Mouse (Mus musculus) testis, adult 2 months (tissue): ENCODE measurements around the gene 9330159F19Rik. TPM values are rescaled to one million over a fixed set of nuclear protein-coding genes. Genes with fewer than 3 reads are reported as not detected.

Experiments
- H3K27ac ChIP-seq: fragments of 200-500 bp; 2 replicates; pipeline ENCODE4 v1.5.1; 2012; ENCODE audit warnings: low read depth, low read length; ENCODE audit not compliant: control insufficient read depth, insufficient read depth
- H3K27me3 ChIP-seq: fragments of 200-500 bp; 2 replicates; pipeline ENCODE4 v1.6.1; 2012; ENCODE audit warnings: mild to moderate bottlenecking, low read length, moderate library complexity; ENCODE audit not compliant: control insufficient read depth, insufficient read depth
- H3K36me3 ChIP-seq: fragments of 200-500 bp; 2 replicates; pipeline ENCODE4 v1.6.1; 2012; ENCODE audit warnings: mild to moderate bottlenecking, low read length; ENCODE audit not compliant: control insufficient read depth, insufficient read depth
- H3K4me1 ChIP-seq: fragments of 200-500 bp; 2 replicates; pipeline ENCODE4 v1.6.1; 2012; ENCODE audit warnings: low read length; ENCODE audit not compliant: control insufficient read depth, insufficient read depth
- H3K4me3 ChIP-seq: fragments of 200-500 bp; 2 replicates; pipeline ENCODE4 v1.5.1; 2012; ENCODE audit warnings: low read depth, mild to moderate bottlenecking, low read length, moderate library complexity, mixed read lengths; ENCODE audit not compliant: control insufficient read depth
- CTCF ChIP-seq: fragments of 200-500 bp; IDR thresholded peaks from 2 replicates; pipeline ENCODE4 v1.5.1; 2012; ENCODE audit warnings: low read depth, mild to moderate bottlenecking, inconsistent platforms, low read length, moderate library complexity; ENCODE audit not compliant: control insufficient read depth, insufficient read depth, insufficient replicate concordance
- POLR2A ChIP-seq: fragments of 200-500 bp; IDR thresholded peaks from 2 replicates; pipeline ENCODE4 v1.6.1; 2012; ENCODE audit warnings: low read depth, mild to moderate bottlenecking, inconsistent platforms, low read length, moderate library complexity; ENCODE audit not compliant: control insufficient read depth
- polyA plus RNA-seq: library from polyadenylated mRNA; depleted of rRNA; stranded (reverse); fragments of >200 nt; gene quantifications from 2 replicates; pipeline ENCODE4 v1.2.3, GENCODE M21; 2012

The 9330159F19Rik gene
- polyA plus RNA-seq, 1 experiment = 0.09 TPM

DNA sequence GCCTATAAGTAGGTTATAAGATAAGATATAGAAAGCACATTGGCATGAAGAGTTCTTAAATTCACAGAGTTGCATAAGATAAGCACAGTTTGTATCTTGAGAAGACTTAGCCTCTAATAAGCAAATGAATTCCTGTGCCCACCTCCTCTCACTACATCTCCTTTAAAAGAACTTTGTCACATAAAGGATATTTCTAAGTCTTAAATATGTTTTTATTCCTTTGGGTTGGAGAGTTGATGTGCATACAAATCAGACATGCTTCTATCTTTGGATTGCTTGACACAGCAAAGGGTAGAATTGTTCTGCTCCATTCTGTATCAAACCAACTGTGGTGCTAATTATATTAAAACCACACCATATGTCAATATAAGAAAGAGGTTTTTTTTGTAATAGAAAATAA, 17.6 kb upstream of the 9330159F19Rik start:
- no peaks in the 10 kb centered on the region for H3K36me3 ChIP-seq

DNA sequence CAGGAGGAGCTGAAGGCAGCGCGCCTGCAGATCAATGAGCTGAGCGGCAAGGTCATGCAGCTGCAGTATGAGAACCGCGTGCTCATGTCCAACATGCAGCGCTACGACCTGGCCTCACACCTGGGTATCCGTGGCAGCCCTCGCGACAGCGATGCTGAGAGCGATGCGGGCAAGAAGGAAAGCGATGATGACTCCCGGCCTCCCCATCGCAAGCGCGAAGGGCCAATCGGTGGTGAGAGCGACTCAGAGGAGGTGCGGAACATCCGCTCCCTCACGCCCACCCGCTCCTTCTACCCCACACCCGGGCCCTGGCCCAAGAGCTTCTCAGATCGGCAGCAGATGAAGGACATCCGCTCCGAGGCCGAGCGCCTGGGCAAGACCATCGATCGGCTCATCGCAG, 14.6 kb upstream of the 9330159F19Rik start:
- Histone ChIP-seq H3K4me1 (peaks cover 9% of the 10 kb centered on the region), H3K36me3 (no peaks in the 10 kb centered on the region), H3K27me3 (no peaks in the 10 kb centered on the region), H3K4me3 (peak overlapping the region; percentile 63), H3K27ac (no peak overlapping the region)
- TF ChIP-seq POLR2A (no peak), CTCF (no peak)

More for the DNA sequence above, 17.6 kb upstream of the 9330159F19Rik start:
- Histone ChIP-seq H3K4me3 (no peak overlapping the region), H3K27ac (no peak overlapping the region), H3K4me1 (peaks cover 9% of the 10 kb centered on the region), H3K27me3 (no peaks in the 10 kb centered on the region)
- no peak for TF ChIP-seq CTCF
- TF ChIP-seq POLR2A = no peak

DNA sequence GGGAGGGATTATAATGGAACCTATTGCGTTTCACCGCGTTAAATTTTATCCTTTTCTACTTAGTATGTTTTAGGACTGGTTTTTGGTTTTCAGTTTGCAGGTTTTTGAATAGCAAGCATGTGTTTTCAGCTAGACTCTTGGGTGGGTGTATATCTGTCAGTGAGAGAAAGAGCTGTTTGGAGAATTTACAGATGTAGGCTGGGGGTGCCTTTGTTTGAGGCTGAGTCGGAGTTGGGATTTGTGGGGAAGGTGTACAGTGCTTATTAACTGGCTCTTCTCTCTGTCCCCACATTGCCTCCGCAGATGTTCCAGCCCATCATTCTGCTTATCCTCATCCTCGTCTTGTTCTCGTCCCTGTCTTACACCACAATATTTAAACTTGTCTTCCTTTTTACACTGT, 12.8 kb upstream of the 9330159F19Rik start, which contains the start of gene Gm49353:
Gene Gm49353, plus strand, starts transcription at position 313 of the 400 bp plus-strand sequence.
- no peaks in the 10 kb centered on the region for H3K36me3 ChIP-seq
- no peak within 1 kb of the TSS for H3K27ac ChIP-seq
- no peak for TF ChIP-seq POLR2A
- TF ChIP-seq CTCF = no peak

DNA sequence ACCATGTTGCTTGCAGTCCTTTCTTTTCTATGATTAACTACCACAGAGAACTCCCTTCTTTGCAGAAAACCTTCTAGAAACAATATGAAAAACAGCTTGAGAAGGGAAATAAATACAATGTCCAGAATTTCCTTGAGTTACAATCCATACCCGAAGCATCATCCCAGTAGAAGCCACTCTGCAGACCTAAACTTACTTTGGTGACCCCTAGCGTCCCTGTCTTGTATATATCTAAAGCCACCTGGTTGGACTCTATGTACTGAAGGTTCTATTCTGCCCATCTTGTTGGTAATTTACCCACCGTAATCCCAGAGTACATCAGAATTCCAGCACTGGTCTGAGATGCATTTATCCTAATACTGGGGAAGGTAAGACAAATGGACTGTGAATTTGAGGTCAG, 11.6 kb upstream of the 9330159F19Rik start:
- no peak for TF ChIP-seq POLR2A
- TF ChIP-seq CTCF = no peak
- H3K36me3 ChIP-seq = no peaks in the 10 kb centered on the region
- H3K4me3 ChIP-seq = no peak overlapping the region
- H3K4me1 ChIP-seq = peaks cover 9% of the 10 kb centered on the region
- no peak overlapping the region for H3K27ac ChIP-seq
- H3K27me3 ChIP-seq = no peaks in the 10 kb centered on the region

More for the DNA sequence above, 12.8 kb upstream of the 9330159F19Rik start, which contains the start of gene Gm49353:
- H3K4me3 ChIP-seq = no peak within 1 kb of the TSS
- peaks cover 9% of the 10 kb centered on the region for H3K4me1 ChIP-seq
- no peaks in the 10 kb centered on the region for H3K27me3 ChIP-seq

DNA sequence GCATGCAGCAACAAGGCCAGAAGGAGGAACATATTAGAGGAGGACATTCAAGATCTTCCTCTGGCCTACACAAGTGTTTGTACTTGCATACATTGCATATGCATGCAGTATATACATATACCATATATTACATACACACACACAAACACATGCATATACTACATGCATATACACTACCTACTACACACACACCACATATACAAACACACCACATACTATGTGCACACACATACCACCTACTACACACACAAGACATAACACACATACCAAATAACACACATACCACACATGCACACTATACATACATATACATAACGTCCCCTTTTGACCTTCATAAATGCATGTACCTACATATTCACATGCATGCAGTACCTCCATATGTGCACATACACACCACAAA, 10.8 kb upstream of the 9330159F19Rik start:
- TF ChIP-seq CTCF = no peak
- no peak for TF ChIP-seq POLR2A
- no peaks in the 10 kb centered on the region for H3K36me3 ChIP-seq
- H3K27me3 ChIP-seq = no peaks in the 10 kb centered on the region
- no peak overlapping the region for H3K4me3 ChIP-seq
- peaks cover 9% of the 10 kb centered on the region for H3K4me1 ChIP-seq
- H3K27ac ChIP-seq = no peak overlapping the region

DNA sequence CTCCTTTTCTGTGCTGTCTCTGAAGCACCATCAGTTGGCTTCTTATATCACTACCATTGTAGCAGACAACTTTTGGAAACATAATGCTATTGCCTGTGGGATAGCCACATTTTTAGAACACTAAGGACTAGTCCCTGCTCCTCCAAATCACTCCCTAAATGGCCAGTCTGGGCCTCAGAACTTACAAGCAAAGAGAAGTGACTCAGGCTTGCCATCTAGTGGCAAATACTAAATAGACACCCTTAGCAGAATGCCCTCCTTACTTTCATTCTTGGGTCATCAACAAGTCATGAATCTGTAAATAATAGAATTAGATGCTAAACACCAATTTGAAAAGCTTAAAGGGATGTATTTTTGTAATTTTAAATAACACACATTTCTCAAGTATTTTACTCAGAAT, 4.7 kb upstream of the 9330159F19Rik start:
- H3K4me3 ChIP-seq = no peak overlapping the region
- no peak overlapping the region for H3K27ac ChIP-seq
- TF ChIP-seq POLR2A (no peak), CTCF (no peak)
- H3K4me1 ChIP-seq = no peaks in the 10 kb centered on the region
- H3K36me3 ChIP-seq = no peaks in the 10 kb centered on the region
- H3K27me3 ChIP-seq = no peaks in the 10 kb centered on the region

DNA sequence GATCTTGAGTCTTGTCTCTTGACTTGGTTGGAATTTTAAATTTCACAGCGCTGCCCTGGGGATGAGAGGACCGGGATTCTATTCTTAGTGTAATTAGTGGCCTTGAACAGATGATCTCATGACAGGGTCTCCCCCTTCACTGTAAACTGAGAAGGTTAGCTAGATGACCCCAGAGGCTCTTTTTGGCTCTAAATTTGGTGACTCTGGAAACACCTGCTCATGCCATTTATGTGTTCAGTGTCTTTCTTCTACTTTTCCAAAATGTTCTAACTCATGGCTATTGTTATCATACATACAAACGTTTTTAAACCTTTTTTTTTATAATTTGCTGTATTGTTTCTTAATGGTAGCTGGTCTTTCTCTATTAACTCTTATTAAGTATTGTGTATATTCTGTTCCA, 2.7 kb upstream of the 9330159F19Rik start:
- TF ChIP-seq POLR2A (no peak), CTCF (no peak)
- Histone ChIP-seq H3K27ac (no peak overlapping the region), H3K4me1 (no peaks in the 10 kb centered on the region), H3K36me3 (no peaks in the 10 kb centered on the region), H3K4me3 (no peak overlapping the region), H3K27me3 (no peaks in the 10 kb centered on the region)
